Mouse (Mus musculus): Measurements from ENCODE around the gene Spata5. TPM values are rescaled to one million over a fixed set of nuclear protein-coding genes. Genes with fewer than 3 reads are reported as not detected.

The Spata5 gene
- polyA plus RNA-seq, 1 experiment from 2014 or later = 14.8 TPM

DNA sequence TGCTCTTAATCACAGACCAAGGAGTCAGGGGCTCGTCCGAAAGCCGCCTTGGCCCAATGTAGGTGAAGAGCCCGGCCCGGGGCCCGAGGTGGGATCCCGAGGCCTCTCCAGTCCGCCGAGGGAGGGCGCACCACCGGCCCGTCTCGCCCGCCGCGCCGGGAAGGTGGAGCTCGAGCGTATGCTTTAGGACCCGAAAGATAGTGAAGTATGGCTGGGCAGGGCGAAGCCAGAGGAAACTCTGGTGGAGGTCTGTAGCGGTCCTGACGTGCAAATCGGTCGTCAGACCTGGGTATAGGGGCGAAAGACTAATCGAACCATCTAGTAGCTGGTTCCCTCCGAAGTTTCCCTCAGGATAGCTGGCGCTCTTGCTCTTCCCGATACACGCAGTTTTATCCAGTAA, 61.6 kb downstream of the Spata5 start:
- ATAC-seq (ENCODE audit: low FRiP score, low TSS enrichment) (no peak), DNase-seq (ENCODE audit: low spot score) (no peak)
- H3K4me3 ChIP-seq (ENCODE audit: low read depth, low read length) = no peak overlapping the region
- H3K4me1 ChIP-seq (replicated peaks; ENCODE audit: control insufficient read depth, insufficient read depth) = no peaks in the 10 kb centered on the region
- TF ChIP-seq CTCF (IDR thresholded peaks at IDR 0.05; ENCODE audit: low read depth) (no peak), EP300 (optimal IDR thresholded peaks at IDR 0.05) (no peak)
- H3K9me3 ChIP-seq (ENCODE audit: control insufficient read depth, low read length) = no peaks in the 10 kb centered on the region
- WGBS = 94% methylated on average over 31 of the region's 31 CpGs
- no peak overlapping the region for H3K27ac ChIP-seq (replicated peaks)
- no peaks in the 10 kb centered on the region for H3K27me3 ChIP-seq (ENCODE audit: control insufficient read depth, insufficient read depth, low read length)
- no peaks in the 10 kb centered on the region for H3K36me3 ChIP-seq (ENCODE audit: control insufficient read depth, insufficient read depth, low read length)
- H3K9ac ChIP-seq (ENCODE audit: low read length) = no peak overlapping the region
- H3K4me2 ChIP-seq (replicated peaks; ENCODE audit: low read depth) = no peak overlapping the region

DNA sequence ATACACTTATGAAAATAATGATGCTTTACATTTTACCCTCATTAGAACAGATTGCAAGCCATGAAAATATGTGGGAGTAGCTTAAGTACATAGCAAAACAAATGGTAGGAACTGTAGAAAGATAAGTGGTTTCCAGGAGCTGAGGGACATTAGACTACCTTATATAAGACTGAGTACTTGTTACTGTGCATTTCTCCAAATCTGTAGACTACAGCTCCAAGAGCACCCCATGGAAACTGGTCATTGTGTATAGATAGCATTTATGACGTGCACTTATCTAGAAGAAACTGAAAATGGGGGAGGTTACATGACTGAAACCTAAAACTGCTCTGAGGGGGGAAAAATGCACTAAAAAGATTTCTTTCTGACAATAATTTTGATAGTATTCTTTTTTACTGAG, 63.0 kb downstream of the Spata5 start:
- Histone ChIP-seq H3K9me3 (ENCODE audit: control insufficient read depth, low read length) (no peaks in the 10 kb centered on the region), H3K36me3 (ENCODE audit: control insufficient read depth, insufficient read depth, low read length) (no peaks in the 10 kb centered on the region), H3K27ac (replicated peaks) (no peak overlapping the region), H3K27me3 (ENCODE audit: control insufficient read depth, insufficient read depth, low read length) (no peaks in the 10 kb centered on the region), H3K4me3 (ENCODE audit: low read depth, low read length) (no peak overlapping the region), H3K9ac (ENCODE audit: low read length) (no peak overlapping the region), H3K4me2 (replicated peaks; ENCODE audit: low read depth) (no peak overlapping the region), H3K4me1 (replicated peaks; ENCODE audit: control insufficient read depth, insufficient read depth) (no peaks in the 10 kb centered on the region)
- TF ChIP-seq CTCF (IDR thresholded peaks at IDR 0.05; ENCODE audit: low read depth) (no peak), EP300 (optimal IDR thresholded peaks at IDR 0.05) (no peak)
- WGBS = 73% methylated on average over 1 of the region's 1 CpGs
- no peak for ATAC-seq (ENCODE audit: low FRiP score, low TSS enrichment)
- no peak for DNase-seq (ENCODE audit: low spot score)

DNA sequence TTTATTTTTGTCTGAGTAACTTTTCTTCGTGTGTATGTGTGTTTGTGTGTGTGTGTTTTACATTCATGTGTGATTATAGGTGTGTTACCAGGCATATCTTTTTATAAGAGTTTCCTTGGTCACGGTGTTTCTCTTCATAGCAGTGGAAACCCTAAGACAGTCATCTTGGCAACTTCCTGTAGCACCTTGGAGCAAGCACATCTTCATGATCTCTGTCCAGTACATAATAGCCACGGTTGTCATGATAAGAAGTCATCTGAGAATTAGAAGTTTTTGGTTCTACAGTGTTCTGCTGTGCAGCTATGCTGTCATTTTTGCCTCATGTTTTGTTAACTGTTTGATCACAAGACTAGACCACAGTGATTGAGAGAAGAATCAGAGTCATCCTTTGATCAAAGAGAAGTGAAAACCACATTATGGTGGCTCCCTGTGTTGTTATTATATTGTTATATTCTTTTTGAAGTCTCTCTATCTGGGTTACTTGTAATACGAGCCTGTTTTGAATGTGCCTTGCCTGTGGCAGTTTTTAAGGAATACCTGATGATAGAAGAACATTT, 64.1 kb downstream of the Spata5 start:
- TF ChIP-seq EP300 (optimal IDR thresholded peaks at IDR 0.05) = no peak
- TF ChIP-seq CTCF (IDR thresholded peaks at IDR 0.05; ENCODE audit: low read depth) = no peak
- H3K4me1 ChIP-seq (replicated peaks; ENCODE audit: control insufficient read depth, insufficient read depth) = no peaks in the 10 kb centered on the region
- H3K4me2 ChIP-seq (replicated peaks; ENCODE audit: low read depth) = no peak overlapping the region
- no peak overlapping the region for H3K9ac ChIP-seq (ENCODE audit: low read length)
- ATAC-seq (ENCODE audit: low FRiP score, low TSS enrichment) = no peak
- H3K27ac ChIP-seq (replicated peaks) = no peak overlapping the region
- H3K27me3 ChIP-seq (ENCODE audit: control insufficient read depth, insufficient read depth, low read length) = no peaks in the 10 kb centered on the region
- DNase-seq (ENCODE audit: low spot score) = no peak
- H3K36me3 ChIP-seq (ENCODE audit: control insufficient read depth, insufficient read depth, low read length) = no peaks in the 10 kb centered on the region
- H3K4me3 ChIP-seq (ENCODE audit: low read depth, low read length) = no peak overlapping the region
- 73% methylated on average over 4 of the region's 4 CpGs for WGBS
- no peaks in the 10 kb centered on the region for H3K9me3 ChIP-seq (ENCODE audit: control insufficient read depth, low read length)

DNA sequence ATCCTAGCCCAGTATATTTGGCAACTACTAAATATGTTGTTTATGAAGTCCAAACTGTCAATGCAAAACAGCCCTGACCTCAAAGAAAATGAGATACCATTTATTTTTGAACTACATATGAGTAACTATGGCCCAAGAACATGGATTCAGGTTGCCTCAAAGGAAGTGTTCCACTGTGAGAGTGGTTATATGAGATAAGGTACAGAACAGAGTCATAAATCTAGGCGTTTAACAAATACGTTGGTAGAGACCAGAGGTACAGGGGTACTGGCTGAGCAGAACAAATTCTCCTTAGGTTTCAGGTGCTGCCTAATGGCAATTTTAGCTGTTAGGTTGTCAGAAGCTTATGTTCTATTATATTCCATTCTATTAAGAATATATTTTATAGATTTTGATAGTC, 67.9 kb downstream of the Spata5 start:
- H3K4me2 ChIP-seq (replicated peaks; ENCODE audit: low read depth) = no peak overlapping the region
- no peaks in the 10 kb centered on the region for H3K36me3 ChIP-seq (ENCODE audit: control insufficient read depth, insufficient read depth, low read length)
- H3K9me3 ChIP-seq (ENCODE audit: control insufficient read depth, low read length) = no peaks in the 10 kb centered on the region
- no peak for ATAC-seq (ENCODE audit: low FRiP score, low TSS enrichment)
- WGBS = 84% methylated on average over 2 of the region's 2 CpGs
- no peak overlapping the region for H3K9ac ChIP-seq (ENCODE audit: low read length)
- no peak for DNase-seq (ENCODE audit: low spot score)
- H3K4me3 ChIP-seq (ENCODE audit: low read depth, low read length) = no peak overlapping the region
- H3K4me1 ChIP-seq (replicated peaks; ENCODE audit: control insufficient read depth, insufficient read depth) = no peaks in the 10 kb centered on the region
- TF ChIP-seq CTCF (IDR thresholded peaks at IDR 0.05; ENCODE audit: low read depth) = no peak
- TF ChIP-seq EP300 (optimal IDR thresholded peaks at IDR 0.05) = no peak
- no peak overlapping the region for H3K27ac ChIP-seq (replicated peaks)
- no peaks in the 10 kb centered on the region for H3K27me3 ChIP-seq (ENCODE audit: control insufficient read depth, insufficient read depth, low read length)

DNA sequence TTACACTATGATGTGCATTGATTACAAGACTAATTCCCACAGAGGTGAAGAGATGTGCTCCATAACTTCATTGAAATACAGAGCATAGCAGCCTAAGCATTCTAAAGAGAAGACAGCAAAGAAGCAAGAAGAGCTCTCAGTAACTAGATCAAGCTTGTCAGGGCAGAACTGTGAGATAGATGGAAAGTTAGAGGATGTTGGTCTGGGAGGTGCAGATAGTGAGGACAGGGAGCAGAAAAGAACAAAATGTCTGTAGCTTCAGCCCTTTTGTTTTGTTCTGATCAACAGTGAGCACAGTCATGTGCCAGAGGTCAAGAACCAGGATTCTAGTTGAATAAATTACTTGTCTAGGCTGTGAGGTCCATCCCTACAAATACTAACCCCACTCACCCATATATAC, 68.5 kb downstream of the Spata5 start:
- no peak overlapping the region for H3K4me3 ChIP-seq (ENCODE audit: low read depth, low read length)
- no peaks in the 10 kb centered on the region for H3K4me1 ChIP-seq (replicated peaks; ENCODE audit: control insufficient read depth, insufficient read depth)
- no peaks in the 10 kb centered on the region for H3K27me3 ChIP-seq (ENCODE audit: control insufficient read depth, insufficient read depth, low read length)
- H3K4me2 ChIP-seq (replicated peaks; ENCODE audit: low read depth) = no peak overlapping the region
- TF ChIP-seq EP300 (optimal IDR thresholded peaks at IDR 0.05) (no peak), CTCF (IDR thresholded peaks at IDR 0.05; ENCODE audit: low read depth) (no peak)
- no peak overlapping the region for H3K9ac ChIP-seq (ENCODE audit: low read length)
- H3K27ac ChIP-seq (replicated peaks) = no peak overlapping the region
- no peaks in the 10 kb centered on the region for H3K9me3 ChIP-seq (ENCODE audit: control insufficient read depth, low read length)
- no peak for DNase-seq (ENCODE audit: low spot score)
- no peaks in the 10 kb centered on the region for H3K36me3 ChIP-seq (ENCODE audit: control insufficient read depth, insufficient read depth, low read length)
- no peak for ATAC-seq (ENCODE audit: low FRiP score, low TSS enrichment)

DNA sequence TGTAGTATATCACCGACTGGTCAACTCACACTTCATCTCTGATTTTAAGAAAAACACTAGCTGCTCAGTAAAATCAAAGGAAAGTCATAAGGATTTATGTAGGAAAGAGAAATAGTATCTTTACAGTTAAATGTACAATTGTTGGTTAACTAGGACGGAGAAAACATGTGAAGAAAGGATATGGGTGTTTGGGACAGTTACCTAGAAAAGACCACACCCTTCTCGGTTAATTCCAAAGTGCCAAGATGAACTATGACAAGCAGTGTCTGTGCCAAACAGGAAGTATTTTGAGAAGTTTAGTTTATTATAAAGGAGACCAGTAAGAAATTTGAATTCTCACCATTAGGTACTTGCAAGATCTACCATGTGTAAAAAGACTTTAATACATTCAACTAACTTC, 70.3 kb downstream of the Spata5 start:
- Histone ChIP-seq H3K27me3 (ENCODE audit: control insufficient read depth, insufficient read depth, low read length) (no peaks in the 10 kb centered on the region), H3K27ac (replicated peaks) (no peak overlapping the region), H3K4me3 (ENCODE audit: low read depth, low read length) (no peak overlapping the region), H3K9ac (ENCODE audit: low read length) (no peak overlapping the region), H3K36me3 (ENCODE audit: control insufficient read depth, insufficient read depth, low read length) (no peaks in the 10 kb centered on the region), H3K9me3 (ENCODE audit: control insufficient read depth, low read length) (no peaks in the 10 kb centered on the region), H3K4me2 (replicated peaks; ENCODE audit: low read depth) (no peak overlapping the region), H3K4me1 (replicated peaks; ENCODE audit: control insufficient read depth, insufficient read depth) (no peaks in the 10 kb centered on the region)
- DNase-seq (ENCODE audit: low spot score) = no peak
- 75% methylated on average over 3 of the region's 3 CpGs for WGBS
- ATAC-seq (ENCODE audit: low FRiP score, low TSS enrichment) = no peak
- TF ChIP-seq CTCF (IDR thresholded peaks at IDR 0.05; ENCODE audit: low read depth) (no peak), EP300 (optimal IDR thresholded peaks at IDR 0.05) (no peak)
